Mouse (Mus musculus) megakaryocyte progenitor cell, adult 5-6 weeks (primary cell): ENCODE measurements at regions not wholly inside any gene's neighbourhood (a gene's known extent, or its start where the extent isn't known, plus 50 kb on each side); places are given as distances from the start of the nearest gene placed in this dataset.
A peak's percentile ranks its signal among the peaks of the same experiment; 100 is the strongest.
"Not testable (repeated sequence)": the region's sequence is repeated elsewhere in the genome, so short reads cannot be mapped to it uniquely, and the experiment has no call there.

Experiments
- ATAC-seq: replicated peaks from 2 replicates; pipeline ENCODE4 v1.8.0; 2016; ENCODE audit warnings: mild to moderate bottlenecking, moderate TSS enrichment, inconsistent platforms; ENCODE audit not compliant: poor library complexity

DNA sequence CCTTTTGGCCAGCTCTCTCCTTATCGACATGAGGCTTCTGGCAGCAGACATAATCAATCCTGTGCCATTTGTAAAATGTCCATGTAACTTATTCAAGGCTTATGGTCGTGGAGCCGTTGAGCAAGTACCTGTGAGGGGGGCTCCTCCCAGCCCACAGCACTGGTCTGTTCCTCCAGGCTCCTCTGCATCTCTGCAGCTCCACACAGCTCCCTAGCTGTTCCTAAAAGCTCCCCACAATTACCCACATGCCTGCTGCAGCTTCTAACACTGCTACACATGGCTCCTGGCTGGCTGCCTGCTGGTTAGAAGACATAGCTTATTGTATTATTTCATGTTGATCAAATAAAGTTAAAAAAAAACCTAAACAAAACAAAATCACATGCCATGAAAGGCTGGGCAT, 77.9 kb downstream of the Tcp10c start:
- not testable (repeated sequence) for ATAC-seq

DNA sequence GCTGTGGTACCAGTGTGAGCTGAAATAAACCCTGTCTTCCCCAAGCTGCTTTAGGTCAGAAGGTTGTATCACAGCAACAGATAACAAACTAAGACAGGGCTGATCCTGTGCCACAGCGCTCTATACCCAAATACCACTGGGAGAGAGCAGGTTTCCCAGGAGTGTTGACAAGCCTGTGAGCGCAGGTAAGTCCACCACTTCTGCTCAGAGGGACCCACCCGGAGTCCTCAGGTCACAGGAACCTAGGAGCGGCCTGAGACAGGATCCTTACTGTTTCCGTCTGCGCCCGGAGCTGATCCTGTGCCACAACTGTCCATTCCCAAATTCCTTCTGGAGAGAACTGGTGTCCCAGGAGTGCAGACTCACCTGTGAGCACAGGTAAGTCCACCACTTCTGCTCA, 79.8 kb downstream of the Tcp10c start:
- ATAC-seq = not testable (repeated sequence)

DNA sequence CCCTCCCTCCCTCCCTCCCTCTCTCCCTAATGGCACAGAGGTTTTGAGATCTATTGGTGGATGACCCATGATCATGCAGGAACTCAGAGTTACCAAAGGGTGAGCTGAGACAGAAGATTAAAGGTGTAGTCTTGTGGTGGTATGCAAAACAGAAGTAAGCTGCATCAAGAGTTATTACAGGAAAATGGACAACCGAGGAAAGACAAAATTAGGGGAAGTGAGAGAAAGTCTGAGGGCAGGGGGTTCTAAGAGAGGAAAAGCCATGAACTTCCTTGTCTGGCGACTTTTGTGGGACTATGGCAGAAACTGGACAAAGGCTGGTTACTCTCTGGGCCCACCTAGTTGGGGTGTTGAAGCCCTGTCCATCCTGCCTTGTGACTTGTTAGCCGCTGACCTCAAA, 84.4 kb downstream of the Tcp10c start:
- ATAC-seq = peak; percentile 54

DNA sequence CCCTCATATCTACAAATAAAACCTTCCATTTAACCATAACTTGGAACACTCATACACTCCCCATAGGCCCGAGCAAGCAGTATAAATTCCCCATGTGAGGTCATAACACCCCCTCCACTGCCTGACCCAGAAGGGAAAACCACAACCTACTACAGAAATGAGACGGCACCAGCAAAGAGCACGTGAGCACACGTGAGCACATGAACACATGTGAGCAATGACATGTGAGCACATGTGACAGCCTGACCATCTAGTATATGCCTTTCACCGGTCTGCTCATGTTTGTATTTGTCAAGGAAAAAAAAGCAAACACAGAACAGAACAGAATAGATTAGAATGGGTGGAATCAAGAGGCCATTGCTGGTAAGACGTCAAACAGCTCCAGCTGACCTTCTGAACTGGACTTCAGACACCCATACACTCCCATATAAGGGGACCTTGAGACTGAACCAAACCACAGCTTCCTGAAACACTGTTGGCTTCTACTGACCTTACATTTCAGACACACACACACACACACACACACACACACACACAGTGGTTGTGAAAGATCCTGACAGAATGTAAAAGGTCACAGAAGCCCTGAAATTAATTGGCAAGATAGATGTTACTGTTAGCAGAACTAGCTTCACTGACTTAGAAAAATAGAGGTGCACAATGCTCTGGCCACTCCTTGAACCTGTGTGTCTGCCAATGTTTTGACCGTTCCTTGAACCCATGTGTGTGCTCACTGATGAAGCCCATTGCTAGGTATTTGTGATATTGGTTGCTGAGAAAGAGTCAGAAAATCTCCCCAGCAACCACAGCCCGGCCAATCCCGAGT, 86.5 kb downstream of the Tcp10c start:
- ATAC-seq = peak; percentile 76

DNA sequence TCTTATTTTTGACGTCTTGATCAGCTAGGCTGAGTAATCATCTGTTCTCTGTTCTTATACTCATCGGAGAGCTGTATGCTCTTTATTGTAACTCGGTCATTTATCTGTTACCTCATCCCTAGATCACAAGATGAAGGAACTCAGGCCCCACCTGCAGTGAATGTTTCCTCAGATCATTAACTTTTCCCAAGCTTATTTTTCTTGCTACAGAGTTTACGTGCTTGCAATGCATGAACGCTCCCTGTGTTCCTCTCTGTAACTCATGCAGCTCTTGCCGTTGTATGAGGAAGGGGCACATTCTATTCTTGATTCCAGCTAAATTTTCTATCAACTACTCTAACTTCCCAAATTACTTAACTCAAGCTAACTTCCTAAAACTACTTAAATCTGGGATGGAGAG, 87.9 kb downstream of the Tcp10c start:
- not testable (repeated sequence) for ATAC-seq

DNA sequence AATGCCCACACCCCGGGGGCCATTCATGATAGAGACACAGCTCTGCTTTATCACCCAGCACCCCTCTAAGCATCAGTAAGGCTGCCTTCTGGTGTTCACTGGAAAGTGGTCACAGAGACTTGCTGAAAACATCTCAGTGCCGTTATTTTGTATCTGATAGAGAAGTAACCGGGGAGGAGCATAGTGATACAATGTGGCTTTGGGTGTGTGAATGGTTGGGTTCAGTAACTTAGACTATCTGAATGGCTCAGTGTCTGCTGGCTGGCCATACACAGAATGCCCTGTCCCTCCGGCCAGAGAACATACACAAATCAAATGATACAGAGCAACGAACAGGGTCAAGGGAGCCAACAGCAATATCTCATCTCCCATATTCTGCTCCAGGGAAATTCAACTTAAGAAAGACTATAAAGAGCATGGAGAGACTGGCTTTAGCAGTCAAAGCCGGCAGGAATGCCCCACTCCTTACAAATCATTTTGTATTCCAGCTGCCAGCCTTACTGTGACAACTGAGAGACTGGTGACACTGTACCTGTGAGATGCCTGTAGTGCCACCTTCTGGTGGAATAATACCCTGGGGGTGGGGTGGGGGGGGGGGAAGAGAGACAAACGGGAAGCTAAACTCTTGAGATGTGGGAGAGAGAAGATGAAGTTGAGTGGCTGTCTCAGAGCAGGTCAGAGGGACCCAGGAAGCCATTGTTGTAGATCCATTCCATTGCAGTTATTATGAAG, 102.7 kb downstream of the Tcp10c start:
- peak; percentile 63 for ATAC-seq

DNA sequence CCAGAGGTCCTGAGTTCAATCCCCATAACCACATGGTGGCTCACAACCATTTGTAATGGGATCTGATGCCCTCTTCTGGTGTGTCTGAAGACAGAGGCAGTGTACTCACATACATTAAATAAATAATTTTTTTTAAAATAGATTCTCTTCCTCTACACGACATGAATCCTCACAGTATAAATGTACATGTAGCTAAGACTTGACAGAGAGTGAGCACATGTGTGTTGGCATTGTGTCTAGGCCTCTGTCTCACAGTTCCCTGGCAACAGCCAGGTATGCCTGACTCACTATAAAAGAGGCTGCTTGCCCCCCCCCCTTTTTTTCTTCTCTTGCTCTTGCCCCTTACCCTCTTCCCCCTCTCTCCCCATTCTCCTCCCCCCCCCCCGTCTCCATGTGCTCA, 103.6 kb downstream of the Tcp10c start:
- ATAC-seq = not testable (repeated sequence)

DNA sequence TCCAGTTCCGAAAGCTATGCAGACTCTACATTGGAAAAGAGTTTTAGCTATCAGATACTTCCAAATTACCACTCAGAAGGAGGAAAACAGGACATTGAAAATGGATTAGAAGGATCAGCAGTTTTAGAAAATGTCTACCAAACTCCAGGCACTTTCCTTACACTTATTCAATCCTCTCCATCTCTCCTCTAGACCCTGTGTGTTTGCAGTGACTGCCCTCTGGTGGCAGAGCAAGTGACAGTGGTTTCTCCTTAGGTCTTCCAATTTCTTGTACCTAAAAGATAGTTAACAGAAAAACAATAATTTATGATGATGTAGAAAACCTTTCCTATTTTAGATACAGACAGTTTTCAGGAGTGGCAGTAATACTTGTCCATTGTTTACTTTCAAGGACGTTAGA, 104.4 kb downstream of the Tcp10c start:
- peak; percentile 84 for ATAC-seq

DNA sequence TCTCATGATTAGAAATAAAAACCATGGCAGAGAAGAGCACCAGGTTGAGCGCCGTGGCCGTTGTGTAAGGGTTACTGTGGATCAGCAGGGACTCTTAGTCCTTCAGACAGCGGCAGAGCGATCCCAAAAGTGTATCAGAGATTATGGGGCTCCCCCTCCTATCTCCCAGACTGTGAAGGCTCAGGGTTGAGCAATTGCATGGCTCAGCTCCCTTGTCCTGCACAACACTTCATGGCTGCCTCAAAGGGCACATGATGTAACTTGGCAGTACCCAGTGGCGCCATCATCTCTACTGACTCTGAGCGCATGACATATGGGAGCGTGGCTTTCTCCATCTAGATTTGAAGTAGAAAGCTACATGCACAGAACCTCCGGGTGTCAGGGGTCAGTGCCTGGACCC, 108.3 kb downstream of the Tcp10c start:
- peak; percentile 35; the same call in 1 of the 2 replicates for ATAC-seq

DNA sequence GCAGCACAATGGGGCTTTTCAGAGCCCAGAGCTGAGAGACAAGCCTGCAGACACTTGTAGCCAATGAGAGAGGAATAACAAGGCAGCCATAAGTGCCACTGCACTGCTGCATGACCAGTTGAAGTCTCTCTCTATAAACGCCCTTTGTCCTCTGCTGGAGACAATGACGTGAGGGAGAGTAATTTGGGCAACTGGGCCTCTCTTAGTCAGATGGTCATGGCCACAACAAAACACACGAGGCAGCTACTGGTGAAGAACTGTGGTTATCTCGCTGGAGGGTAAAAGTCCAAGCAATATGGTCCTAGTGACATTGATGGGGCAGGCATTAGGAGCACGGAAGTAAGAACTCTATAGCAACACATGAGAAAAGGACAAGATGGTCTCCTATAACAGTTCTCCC, 111.5 kb downstream of the Tcp10c start:
- ATAC-seq = not testable (repeated sequence)

DNA sequence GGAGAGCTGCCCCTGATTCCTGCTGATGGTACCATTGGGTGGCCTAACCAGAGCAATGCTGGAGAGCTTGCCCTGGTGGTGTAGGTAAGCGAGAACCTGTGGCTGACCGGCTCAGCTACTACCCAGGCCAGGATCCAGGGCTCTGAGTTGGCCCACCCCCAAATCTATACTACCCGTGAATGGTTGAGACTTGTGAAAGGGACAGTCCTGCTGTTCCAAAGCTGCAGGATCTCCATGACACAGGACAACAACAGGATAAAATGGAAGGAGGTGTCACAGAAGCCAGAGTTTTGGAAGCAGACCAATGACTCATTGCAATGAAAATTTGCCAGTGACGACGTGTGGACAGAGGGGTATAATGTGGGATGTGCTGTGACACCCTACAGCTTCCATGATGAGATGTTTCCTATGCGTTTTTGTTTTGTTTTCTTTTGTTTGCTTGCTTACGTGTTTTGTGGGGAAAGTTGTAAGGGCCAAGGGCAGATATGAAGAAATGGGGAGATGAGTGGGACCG, 115.6 kb downstream of the Tcp10c start:
- not testable (repeated sequence) for ATAC-seq

DNA sequence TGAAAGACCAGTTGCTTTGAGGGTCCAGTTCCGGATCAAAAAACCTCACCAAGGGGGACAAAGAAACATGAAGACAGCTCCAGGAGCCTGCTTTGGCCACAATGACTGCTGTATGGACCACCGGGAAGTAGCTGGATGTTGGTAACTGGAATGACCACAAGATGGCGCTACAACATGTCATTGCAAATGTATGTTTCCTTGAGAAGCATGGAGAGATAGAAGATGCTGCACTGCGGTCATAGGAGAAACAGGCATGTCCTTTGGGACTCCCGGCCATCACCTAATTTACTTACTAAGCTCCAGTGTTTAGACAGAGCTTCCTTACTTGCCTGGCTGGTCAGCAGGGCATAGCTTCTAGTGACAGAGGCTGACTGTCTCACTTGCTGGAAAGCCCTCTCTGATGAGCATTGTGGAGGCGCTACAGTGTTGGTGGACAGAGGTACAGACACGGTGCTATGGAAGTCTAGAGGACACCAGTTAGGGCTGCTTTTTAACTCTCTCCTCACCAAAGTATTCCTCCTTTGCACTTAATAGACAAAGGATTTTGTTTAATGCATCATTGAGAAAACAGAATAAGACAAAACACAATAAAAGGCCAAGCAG, 118.2 kb downstream of the Tcp10c start:
- peak; percentile 85 for ATAC-seq

DNA sequence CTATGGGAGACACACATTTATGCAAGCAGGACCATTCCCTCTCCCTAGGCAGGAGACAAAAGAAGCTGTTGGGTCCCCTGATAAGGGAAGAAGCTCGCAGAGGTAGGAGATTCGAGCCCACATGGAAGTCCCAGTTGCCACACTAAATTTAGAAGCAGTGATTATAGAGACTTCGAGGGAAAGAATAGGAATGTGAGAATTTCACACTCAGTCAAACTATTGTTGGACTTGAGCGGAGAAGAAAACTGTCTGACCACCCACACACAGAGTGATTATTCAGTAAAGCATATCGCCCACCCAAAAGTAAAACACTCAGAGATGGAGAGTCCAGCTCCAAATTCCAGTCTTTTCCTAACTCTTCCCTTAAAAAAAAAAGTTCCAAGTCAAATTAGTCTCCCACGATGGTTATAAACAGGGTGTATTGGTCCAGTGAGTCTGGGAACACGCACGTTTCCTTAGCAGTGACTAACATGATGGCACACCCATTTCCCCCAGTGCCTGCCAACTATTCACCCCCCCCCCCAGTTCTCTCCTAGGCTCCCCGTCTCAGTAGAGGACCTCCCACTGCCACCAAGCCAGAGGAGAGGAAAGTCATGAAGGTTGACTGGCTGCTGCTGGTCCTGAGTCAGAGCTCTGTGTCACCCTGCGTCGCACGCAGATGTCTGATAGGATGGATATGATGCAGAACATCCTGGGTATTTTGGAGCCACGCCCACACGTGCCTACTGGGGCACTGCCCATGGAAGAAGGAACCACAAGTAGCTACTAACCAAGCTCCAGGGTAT, 120.1 kb downstream of the Tcp10c start:
- no peak for ATAC-seq

DNA sequence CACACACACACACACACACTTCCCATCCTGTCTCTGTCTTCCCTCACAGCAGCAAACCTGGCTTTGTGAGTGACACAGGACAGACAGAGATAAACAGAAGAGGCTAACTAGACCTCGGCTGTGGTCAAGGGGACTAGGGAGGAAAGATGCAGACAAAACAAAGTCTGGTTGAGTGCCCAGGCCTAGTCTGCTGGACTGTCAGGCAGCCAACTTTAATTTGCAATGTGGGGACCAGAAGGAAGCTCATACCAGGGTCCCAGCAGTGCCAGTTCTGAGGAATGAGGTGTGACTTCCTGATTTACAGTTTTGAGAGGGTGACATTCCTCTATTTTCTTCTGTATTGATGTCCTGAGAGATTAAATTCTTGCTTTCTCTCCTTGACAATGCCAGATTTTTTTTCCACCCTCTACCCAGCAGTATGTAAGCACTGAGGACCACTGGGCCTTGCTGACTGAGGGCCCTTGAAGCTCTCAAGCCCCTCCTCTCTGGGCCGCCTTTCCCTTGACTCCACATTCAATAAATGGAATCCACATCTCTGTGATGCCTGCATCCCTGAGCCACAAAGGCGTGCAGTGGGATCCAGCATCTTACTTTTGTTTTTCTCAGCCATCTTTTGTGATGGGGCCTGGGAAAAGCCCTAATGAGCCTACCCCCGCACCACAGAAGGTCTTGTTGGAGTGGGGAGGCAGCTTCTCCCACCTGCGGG, 124.6 kb downstream of the Tcp10c start:
- no peak for ATAC-seq

DNA sequence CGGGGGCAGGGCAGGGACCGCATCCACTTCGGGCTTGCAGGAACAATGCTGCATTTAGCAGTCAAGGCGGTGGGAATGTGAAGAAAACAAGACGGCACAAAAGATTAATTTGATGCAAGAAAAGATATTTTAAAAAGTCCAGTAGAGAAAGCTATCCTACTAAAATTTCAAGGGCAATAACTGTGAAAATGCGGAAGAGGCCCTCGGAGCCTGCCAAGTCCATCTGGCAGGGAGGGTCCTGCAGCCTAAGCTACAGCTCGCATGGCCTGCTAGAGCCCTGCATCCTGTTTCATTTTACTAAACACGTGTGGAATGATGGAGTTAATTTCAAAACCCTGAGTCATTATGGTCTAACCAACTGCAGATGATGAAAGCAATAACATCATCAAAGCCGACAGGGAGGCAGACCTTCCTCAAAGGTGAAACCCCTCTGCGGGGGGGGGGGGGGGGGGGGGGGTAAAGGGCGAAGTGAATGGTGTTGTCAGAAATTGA, 125.2 kb downstream of the Tcp10c start:
- ATAC-seq = peak; percentile 80

DNA sequence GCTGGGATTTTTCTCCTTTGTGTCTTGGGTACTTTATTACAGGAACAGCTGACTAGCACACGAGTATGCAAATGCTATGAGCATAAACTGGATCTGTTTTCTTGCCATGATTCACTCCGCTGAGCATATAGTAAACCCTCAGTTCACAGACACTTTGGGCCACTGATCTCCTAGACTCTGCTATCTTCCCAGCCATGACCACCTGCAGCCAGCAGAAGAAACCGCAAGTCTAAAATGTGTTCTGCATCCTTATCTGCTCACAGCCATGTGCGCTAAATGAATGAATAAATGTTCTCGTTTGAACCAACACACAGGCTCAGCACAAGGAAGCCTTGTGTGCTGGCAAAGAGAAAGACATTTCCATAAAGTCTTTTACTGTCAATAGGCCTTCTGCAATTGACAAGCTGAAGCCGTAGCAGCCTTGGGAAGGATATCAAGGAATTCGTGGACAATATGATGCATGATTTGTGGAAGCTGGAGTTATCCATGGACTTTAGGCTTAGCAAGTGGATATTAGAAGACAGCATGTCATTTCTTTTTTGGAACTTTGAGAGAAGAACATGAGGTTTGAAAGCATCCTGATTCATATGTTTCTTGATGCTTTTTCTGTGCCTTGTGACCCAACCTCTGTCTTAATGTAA, 127.2 kb downstream of the Tcp10c start:
- ATAC-seq = peak; percentile 91

DNA sequence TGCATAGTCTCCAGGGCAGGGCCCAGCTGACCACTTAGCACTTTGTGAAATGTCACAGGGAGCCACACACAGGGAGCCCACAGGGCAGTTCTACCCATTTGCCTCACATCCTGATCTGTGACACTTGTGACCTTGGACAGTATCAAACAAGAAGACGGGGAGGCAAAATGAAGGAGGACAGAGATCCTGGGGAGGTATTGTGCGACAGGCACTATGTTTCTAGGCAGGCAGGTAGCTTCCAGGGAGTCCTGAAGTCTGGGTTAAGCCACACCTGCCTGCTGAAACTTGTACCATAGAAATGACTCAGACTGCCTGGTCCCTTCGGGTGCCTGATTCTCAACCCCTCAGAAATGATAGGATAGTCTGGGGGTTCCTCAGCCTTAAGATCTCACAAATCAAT, 127.8 kb downstream of the Tcp10c start:
- ATAC-seq = no peak

DNA sequence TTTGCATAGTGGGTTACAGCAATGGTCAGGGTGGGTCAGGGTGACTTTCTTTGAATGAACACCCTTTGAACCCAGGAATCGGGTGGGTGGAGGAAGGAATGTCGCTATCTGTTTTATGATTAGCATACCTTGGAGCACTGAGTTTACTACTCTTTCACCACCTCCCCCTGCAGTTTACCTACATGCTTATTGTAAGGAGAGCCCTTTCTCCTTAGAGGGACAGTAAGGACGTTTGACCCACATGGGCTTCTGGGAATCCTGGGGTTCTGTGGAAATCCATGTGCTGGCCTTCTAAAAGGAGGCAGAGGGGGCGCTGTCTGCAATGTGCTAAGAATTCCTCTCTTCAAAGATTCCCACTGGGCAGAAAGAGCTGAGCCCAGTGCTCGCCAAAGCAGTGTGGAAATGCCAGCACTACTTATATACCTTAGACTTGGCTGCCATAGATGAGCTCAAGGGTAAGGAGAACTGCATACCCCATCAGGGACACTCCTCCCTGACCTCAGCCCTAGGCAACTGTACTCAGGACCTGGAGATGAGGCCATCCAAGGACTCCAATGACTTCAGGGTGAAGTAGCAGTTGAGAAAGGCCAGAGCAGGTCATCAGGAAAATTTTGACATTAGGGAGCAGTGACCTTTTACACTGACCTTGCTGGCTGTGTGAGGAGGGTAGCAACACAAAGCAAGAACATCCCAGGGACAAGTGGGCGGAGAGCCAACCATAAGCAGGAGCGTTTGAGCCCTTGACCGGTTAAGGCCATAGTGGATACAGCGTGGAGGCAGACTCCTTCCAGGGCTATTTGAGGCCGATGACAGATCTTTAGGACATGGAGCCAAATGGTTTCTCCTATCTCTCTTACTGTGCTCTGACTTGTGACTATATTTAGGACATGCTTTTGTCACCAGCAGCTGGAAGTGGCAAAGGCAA, 133.2 kb downstream of the Tcp10c start:
- no peak for ATAC-seq
